Mouse (Mus musculus): Measurements from ENCODE around the gene Pradc1.

DNA sequence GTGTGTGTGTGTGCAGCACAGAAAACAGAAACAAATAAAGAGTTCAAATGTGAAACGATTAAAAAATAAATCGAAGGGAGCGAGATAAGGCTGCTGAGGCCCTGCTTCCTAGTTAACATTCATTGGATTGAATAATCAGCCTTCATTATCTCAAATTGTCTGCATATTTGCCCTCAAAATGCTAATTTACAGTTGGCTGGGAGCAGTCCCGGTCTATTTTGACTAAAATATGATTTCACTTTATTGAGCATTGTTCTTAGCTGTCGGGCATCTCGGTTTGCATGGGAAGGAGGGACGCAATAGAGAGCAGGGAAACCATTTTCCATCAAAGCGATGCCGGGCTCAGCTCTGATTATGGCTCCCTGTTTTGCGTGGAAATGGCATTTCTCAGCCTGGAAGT, 48.7 kb downstream of the Pradc1 start:
- TF ChIP-seq POLR2A (IDR thresholded peaks at IDR 0.05; ENCODE audit: insufficient read depth, low read depth, low read length) (no peak), CTCF (IDR thresholded peaks at IDR 0.05; ENCODE audit: insufficient read depth, low read depth, low read length) (no peak)

Measured in olfactory bulb, adult 2 months (tissue).